Mouse (Mus musculus) cerebellum, adult 2 months (tissue): ENCODE data around the gene Taf11.

Experiments used
- CTCF ChIP-seq: fragments of 200-500 bp; IDR thresholded peaks from 2 replicates; pipeline ENCODE4 v1.5.1; 2011; ENCODE audit warnings: low read depth, mild to moderate bottlenecking, control low read depth, low read length, moderate library complexity, borderline replicate concordance; ENCODE audit not compliant: insufficient read depth
- POLR2A ChIP-seq: fragments of 200-500 bp; IDR thresholded peaks from 2 replicates; pipeline ENCODE4 v1.6.1; 2011; ENCODE audit warnings: low read length, control low read depth, borderline replicate concordance; ENCODE audit not compliant: insufficient read depth

DNA sequence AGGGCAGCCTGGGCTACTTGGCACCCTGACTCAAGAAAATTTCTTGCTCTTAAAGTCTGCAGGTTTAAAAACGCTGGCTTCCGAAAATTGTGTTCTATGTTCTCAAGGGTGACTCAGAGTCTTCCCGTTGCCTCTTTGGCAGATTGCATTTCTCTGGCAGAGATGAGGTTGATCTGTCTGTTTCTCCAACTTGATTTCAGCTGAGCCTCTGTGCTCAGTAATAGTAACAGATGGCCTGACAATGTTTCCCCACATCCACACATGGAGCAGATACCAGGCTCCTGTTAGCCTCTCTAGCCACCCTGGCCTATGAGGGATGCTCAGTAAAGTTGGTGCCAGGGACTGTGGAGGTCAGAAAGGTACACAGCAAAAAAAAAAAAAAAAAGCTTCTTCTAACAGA is 37.8 kb downstream of the Taf11 start:
- TF ChIP-seq CTCF (no peak), POLR2A (no peak)
